ENCODE assay signal across 9 mouse cellular contexts in genomic region chr12:5237078-5237477, GRCm38 (mm10).
A peak's percentile ranks its signal among the peaks of the same experiment; 100 is the strongest.
DNase-seq lines count a peak whose midpoint lies in the region; ATAC-seq and TF ChIP-seq lines count a peak whose summit lies in the region.
"Had no signal": no experiment of that assay in that cellular context is flagged by ENCODE, and none has a peak within 500 bp of the region (broad histone marks: within the 10 kb centered on the region; RNA-seq: fewer than 3 reads in every experiment).

No protein-coding gene starts in this region.

- H3K9ac ChIP-seq in heart, adult 2 months (ENCODE audit: low read depth, low read length) = no peak overlapping the region
- no peak overlapping the region for H3K9ac ChIP-seq in heart, embryonic 11.5 days (ENCODE audit: low read depth, low read length)
- H3K9ac ChIP-seq in kidney, embryonic 16.5 days (replicated peaks; ENCODE audit: low read length) = no peak overlapping the region

- peak; percentile 19 to 41 for DNase-seq in heart, adult 2 months
- no peak for DNase-seq in heart, postnatal 25 days (ENCODE audit: low spot score)
- DNase-seq in adrenal gland, postnatal 10 days = peak; percentile 67
- DNase-seq in skeletal muscle tissue, adult 2 months (ENCODE audit: low read depth, low spot score) = peak; percentile 38
- no peak for DNase-seq in left cerebral cortex, adult 11 months (ENCODE audit: low spot score)

- H3K9me3 ChIP-seq in heart, embryonic 11.5 days (replicated peaks; ENCODE audit: control insufficient read depth, low read length) = no peaks in the 10 kb centered on the region
- H3K9me3 ChIP-seq in kidney, embryonic 16.5 days (ENCODE audit: low read length) = no peaks in the 10 kb centered on the region

- TF ChIP-seq POLR2A in heart, adult 2 months (IDR thresholded peaks at IDR 0.05; ENCODE audit: insufficient read depth, low read depth, low read length) = no peak

- no peaks in the 10 kb centered on the region for H3K79me2 ChIP-seq in heart, adult 2 months (replicated peaks; ENCODE audit: control insufficient read depth, insufficient read depth, low read length)

- no peaks in the 10 kb centered on the region for H3K27me3 ChIP-seq in heart, adult 2 months (ENCODE audit: control insufficient read depth, insufficient read depth, low read length)
- H3K27me3 ChIP-seq in heart, embryonic 11.5 days (ENCODE audit: control insufficient read depth, insufficient read depth, low read length) = no peaks in the 10 kb centered on the region
- no peaks in the 10 kb centered on the region for H3K27me3 ChIP-seq in kidney, embryonic 16.5 days (ENCODE audit: insufficient read depth, low read length)

- 42% methylated on average over 5 of the region's 5 CpGs for WGBS in heart, adult 2 months
- WGBS in heart, embryonic 11.5 days (ENCODE audit: insufficient replicate concordance) = 41% methylated on average over 5 of the region's 5 CpGs
- WGBS in kidney, embryonic 16.5 days = 62% methylated on average over 5 of the region's 5 CpGs

- no peaks in the 10 kb centered on the region for H3K4me1 ChIP-seq in heart, adult 2 months (ENCODE audit: control insufficient read depth, insufficient read depth, low read length)
- peaks cover 9% of the 10 kb centered on the region for H3K4me1 ChIP-seq in heart, embryonic 11.5 days (ENCODE audit: control insufficient read depth, insufficient read depth, low read length)
- H3K4me1 ChIP-seq in kidney, embryonic 16.5 days (ENCODE audit: insufficient read depth, low read length) = 0 out of 2 replicates have a peak, but pooled peaks cover 3% of the 10 kb centered on the region

- H3K27ac ChIP-seq in heart, adult 2 months = no peak overlapping the region
- H3K27ac ChIP-seq in heart, embryonic 11.5 days (ENCODE audit: low read depth, low read length) = peak overlapping the region; percentile 7; the same call in 1 of the 2 replicates
- no peak overlapping the region for H3K27ac ChIP-seq in kidney, embryonic 16.5 days (ENCODE audit: low read length)
- H3K27ac ChIP-seq: macrophage had no signal

- H3K36me3 ChIP-seq in heart, adult 2 months (ENCODE audit: control insufficient read depth, insufficient read depth, low read length) = no peaks in the 10 kb centered on the region
- H3K36me3 ChIP-seq in heart, embryonic 11.5 days (ENCODE audit: control insufficient read depth, insufficient read depth, low read length) = no peaks in the 10 kb centered on the region
- H3K36me3 ChIP-seq in kidney, embryonic 16.5 days (ENCODE audit: insufficient read depth, low read length) = no peaks in the 10 kb centered on the region

- TF ChIP-seq CTCF in heart, adult 2 months (IDR thresholded peaks at IDR 0.05) = no peak

- intact Hi-C loops in heart, adult 2 months (cut with DNase I) = no loop called here
- intact Hi-C loops in heart, postnatal 25 days (cut with DNase I) = no loop called here

- no peak overlapping the region for H3K4me2 ChIP-seq in heart, embryonic 11.5 days
- H3K4me2 ChIP-seq in kidney, embryonic 16.5 days (replicated peaks; ENCODE audit: low read depth, low read length) = no peak overlapping the region

- ATAC-seq in heart, embryonic 11.5 days (replicated peaks; ENCODE audit: insufficient number of reproducible peaks, low FRiP score, low TSS enrichment) = peak; percentile 65; the same call in 1 of the 2 replicates
- peak; percentile 83 for ATAC-seq in kidney, embryonic 16.5 days (ENCODE audit: low FRiP score, low TSS enrichment)
- ATAC-seq in CD4-positive, CD25-positive, alpha-beta regulatory T cell, adult 4 months = no peak

- H3K4me3 ChIP-seq in heart, adult 2 months = no peak overlapping the region
- no peak overlapping the region for H3K4me3 ChIP-seq in heart, embryonic 11.5 days (ENCODE audit: low read depth, low read length)
- no peak overlapping the region for H3K4me3 ChIP-seq in kidney, embryonic 16.5 days (ENCODE audit: low read length)

- no peak for TF ChIP-seq EP300 in heart, adult 2 months (IDR thresholded peaks at IDR 0.05; ENCODE audit: insufficient read depth, low read depth, low read length)

Comparison
In these comparisons a context has a peak if more than half of its experiments do, and no peak if none do; other contexts are left out.
1. DNase-seq: peak in heart, adult 2 months (2 of 2), adrenal gland, postnatal 10 days (single experiment) and skeletal muscle tissue, adult 2 months (single experiment); none in heart, postnatal 25 days (single experiment) and left cerebral cortex, adult 11 months (single experiment).